Mouse (Mus musculus) lung, postnatal 36 days (tissue): ENCODE measurements at regions not wholly inside any gene's neighbourhood (a gene's known extent, or its start where the extent isn't known, plus 50 kb on each side); places are given as distances from the start of the nearest gene placed in this dataset.

Experiments used
- DNase-seq: peaks from one replicate; pipeline ENCODE4 v3.0.0; 2022; ENCODE audit warnings: mixed read lengths

DNA sequence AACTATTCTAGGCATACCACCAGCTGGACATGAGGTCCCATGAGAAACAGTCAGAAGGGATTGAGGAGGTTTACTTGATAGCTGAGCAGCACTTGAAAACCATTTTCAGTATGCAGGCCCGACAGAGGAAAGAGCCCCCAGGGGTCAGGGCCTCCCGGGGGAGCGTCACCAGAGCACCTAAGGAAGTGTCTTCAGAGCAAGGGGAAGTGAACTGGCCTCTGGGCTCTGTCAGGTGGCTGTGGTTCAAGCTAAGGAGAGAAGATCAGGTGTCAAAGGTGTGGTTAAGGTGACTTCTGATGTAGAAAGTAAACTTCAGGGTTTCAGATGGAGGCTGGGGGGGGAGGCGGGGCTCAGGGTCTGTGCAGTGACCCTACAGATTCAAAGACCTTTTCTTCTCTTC lies 57.3 kb downstream of the Bhlhe40 start:
- no peak for DNase-seq

DNA sequence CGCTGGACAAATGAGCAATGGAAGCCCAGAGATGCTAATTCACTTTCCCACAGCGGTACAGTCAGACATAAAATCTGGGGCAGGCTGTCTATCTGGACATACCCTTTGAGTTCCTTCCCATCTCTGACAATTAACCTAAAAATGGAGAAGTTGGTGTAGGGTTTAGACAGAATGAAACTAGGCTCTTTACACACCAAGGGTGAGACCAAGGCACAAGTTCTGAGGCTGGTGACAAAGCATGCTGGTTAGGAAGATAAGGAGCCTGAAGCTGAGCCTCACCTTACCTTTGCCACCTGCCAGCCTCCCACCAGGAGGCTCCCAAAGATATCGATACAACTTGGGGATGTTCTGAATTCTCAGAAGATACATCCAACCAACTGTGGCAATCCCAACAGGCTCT lies 58.5 kb downstream of the Bhlhe40 start:
- no peak for DNase-seq

- DNase-seq, result no peak
These were observed 59.5 kb downstream of the Bhlhe40 start for GRCm38 (mm10) chr6:108719977-108720376.

- no peak for DNase-seq
These were observed 60.5 kb downstream of the Bhlhe40 start for GRCm38 (mm10) chr6:108720978-108721377.

DNA sequence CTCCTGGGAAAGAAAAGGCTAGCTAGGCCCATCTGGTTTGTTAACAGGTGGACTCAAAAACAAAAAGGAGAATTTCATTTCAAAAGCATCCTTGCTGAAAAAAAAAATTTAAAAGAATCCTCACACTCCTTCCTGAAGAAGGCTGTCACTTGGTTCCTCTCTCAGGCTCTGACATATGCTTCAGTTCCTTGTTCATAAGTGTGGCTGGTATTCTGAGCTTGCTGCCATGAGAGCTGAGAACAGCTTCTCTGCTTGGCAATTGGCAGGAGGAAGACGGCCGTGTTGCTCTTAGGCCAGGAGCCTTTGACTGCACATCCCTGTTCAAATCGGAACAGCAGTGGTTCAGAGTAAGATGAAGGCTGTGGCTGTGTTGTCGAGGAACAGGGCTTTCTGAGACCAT lies 61.1 kb downstream of the Bhlhe40 start:
- no peak for DNase-seq

DNA sequence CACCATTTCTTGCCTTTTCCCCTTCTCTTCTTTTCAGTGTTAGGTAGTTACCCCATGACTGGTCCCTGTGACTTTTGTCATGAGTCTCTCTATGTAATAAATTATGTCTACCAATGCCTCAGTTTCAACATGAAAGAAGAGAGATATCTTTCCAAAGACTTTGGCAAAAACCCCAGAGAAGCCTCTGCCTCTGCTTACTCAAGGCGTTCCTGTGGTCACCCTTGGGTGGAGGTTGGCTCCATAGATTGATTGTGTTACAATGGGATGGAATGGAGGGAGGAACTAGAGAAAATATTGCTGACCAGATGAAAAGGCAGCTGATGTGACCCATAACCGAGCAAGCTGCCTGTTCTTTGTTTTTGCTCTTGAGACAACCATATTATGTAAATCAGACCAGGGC lies 59.7 kb upstream of the Arl8b start:
- DNase-seq, result no peak

- no peak for DNase-seq
These were observed 59.1 kb upstream of the Arl8b start for GRCm38 (mm10) chr6:108723751-108724150.

DNA sequence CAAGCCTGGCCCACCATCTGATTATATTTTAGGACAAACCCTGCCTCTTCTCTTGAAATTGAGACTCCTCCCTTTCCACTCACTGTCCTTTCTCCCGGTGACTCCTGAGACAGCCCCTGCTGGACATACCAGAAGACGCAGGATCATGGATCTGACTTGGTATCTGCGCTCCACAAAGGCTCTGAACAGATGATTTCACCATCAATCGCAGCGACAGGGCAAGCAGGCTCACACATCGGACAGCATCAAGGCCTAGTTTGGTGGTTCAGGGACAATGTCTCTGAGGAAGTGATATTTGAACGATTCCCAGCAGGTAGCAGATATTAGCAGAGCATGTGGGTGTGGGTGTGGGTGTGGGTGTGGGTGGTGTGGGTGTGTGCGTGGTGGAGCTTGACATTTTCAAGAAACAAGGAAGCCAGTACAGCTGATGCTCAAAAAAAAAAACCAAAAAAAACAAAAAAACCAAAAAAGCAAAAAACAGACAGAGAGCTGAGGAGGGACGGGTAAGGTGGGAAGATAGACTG lies 51.7 kb upstream of the Arl8b start:
- peak; percentile 8 for DNase-seq
